Mouse (Mus musculus) thymus, postnatal 10 days (tissue): ENCODE measurements around the gene Actl11.

Experiments
- DNase-seq, 2 experiments: peaks; one replicate each; pipeline ENCODE4 v3.0.0; 2021; ENCODE audit warnings: low spot score in 2 of 2

The Actl11 gene

DNA sequence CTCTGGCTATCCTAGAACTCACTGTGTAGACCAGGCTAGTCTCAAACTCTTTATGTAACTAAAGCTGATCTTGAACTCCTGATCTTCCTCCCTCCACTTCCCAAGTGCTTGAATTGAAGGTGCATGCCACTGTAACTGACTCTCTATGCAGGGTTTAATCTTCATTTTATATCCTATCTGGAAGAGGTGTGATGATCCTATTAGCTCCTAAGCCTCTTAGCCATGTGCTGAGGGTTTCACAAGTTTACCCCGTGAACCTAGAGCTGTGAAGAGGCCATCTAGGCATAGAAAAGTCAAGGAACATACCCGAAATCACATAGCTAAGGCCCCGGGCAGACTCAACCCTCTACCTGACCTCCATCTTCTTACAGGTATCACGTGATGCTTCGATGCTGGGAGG, 8.8 kb upstream of the Actl11 start:
- no peak for DNase-seq

DNA sequence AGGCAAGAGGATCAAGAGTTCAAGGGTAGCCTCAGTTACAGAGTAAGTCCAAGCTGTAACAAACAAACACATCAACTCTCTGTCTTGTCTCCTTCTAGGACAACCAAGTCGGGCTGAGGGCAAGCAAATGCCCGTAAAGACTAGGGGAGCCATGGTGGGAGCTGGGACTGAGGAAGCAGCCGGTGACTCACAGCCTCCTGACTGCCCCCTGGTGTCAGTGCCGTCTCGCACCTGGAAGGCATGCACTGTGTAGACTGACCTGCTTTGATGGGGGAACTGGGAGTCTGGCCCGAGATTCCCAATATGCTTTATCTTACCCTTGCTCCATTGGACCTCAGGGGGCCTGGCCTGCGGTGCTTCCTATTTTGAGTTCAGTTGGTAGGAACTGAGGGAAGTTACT, 5.2 kb upstream of the Actl11 start:
- DNase-seq: peak; percentile 31 to 69

DNA sequence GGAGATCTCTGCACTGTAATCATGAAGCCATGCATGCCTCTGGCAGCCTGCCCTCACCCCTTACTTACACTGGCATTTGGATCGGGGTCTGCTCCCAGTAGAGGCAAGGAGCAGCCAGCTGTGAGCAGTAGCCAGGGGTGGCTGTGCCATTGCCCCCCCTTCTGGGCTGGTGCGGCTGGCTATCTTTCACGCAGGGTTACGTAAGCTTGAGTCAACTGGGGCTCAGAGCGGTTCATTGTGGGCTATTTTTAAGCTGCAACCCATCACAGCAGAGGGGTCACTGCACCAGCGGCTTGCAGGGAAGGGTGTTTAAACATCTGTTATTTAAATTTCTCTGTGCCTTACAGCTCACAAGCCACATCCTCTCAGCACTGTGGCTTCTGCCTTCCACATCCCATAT, 4.3 kb upstream of the Actl11 start:
- DNase-seq: no peak

DNA sequence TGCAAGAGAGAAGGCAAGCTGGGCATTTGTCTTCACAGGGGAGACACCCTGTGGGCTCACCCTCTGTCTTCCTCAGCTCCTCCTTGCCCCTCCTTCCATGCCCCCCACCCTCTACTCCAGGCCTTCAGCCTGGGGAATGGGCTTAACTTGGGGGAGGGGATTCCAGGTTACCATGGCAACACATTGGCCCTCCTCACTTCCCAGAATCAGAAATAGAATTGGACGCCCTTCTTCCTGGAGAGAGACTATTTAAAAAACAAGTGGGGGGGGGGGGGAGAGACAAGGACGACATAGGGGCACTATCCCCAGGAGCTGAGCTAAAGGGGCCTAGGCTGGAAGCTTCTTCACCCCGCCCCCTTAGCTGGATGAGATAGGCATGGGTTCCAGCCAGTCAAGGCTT, 3.0 kb upstream of the Actl11 start:
- DNase-seq: no peak

DNA sequence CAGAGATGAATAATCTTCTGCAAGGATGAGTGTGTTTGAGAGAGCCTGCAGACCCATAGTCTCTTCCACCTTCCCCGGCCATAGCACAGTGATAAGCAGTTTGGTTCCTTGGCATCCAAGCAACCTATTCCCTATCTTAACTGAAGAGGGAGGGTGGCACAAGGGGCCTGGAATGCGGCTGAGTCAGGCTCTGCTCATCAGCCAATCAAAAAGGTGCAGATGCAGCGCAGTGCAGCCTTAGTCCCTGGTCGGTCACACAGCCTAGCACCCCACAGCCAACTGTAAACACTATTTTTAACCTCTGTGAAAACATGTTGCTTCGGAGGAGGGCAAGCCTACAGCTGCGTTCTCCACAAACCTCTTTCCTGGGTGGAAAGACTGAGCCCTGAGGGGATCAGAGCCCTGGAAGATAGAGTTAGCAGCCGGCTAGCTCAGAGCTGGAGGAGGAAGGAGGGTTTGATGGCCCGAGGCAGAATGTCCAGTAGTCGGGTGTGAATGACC, 1.3 kb upstream of the Actl11 start:
- no peak for DNase-seq

DNA sequence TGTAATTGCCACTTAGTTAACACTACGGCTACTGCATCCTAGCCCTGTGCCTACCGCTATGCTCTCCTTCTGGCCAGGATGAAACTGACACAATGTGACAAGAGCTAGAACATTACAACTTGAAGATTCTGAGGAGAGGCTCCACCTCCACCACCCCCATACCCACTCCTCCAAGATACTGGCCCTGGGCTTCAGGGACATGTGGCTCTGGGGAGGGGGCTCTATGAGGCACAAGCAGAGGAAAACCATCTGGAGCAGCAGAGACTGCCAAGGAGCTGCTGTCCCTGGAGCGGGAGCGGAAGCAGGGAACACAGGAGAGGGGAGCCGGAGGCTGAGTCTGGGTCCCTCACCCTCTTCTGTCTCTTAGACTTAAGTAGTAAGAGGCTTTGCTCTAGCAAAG, 520 bp upstream of the Actl11 start:
- no peak for DNase-seq

DNA sequence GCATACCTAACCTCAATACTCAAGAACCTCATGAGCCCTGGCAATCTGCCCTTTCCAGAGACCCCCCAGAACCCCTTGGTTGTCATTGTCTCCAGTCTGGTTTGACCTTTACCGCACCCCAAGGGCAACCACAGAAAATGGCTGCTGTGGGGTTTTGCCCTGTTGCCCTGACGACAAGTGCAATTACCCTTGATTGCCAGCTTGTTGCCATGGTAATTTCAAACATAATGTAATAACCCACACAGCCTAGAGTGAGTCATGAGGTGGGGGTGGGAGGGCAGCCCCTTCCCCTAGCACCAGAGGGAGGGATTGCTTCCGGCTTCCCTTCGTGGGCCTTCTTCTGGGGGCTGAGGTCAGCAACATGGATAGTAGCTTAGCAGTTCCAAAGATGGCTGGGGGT, 4.0 kb downstream of the Actl11 start:
- DNase-seq: no peak

DNA sequence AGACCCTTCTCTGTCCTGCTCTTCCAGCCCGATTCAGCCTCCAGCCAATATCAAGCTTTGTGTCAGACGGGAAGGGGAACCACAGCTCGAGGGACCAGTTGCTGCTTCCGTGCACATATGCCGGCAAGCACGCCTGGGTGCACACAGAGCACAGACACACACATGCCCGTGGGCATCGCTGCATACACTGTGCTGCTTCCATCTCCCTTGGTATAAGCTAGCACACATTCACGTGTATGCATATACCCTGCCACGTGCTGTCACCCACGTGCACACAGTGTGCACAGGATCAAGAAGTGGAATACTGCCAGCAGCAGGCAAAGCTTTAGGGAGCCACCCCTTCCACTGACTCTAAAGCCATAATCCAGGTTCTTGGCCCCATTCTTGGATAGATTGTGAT, 5.9 kb downstream of the Actl11 start:
- DNase-seq: no peak

DNA sequence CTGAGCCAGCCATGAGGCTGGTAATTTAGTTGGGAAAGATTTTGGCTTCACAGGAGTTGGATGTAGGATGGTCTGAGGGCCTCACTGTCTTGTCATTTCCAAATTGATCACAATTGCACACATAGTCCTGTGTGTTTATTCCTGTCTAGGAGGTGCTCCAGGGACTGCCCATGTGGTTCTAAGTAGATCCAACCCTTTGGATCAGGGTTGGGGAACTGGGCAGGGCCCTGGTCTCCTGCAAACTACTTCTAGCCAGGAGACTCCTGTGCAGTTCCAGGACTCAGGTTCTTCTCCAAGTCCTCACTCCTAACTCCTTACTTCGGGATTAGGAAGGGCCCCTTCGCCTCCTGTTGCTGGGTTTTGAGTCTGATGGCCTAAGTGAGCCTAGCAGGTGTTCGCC, 7.1 kb downstream of the Actl11 start, which contains the start of gene Camkv:
TSS of gene Camkv (plus strand) at position 301 of the 400 bp plus-strand sequence.
- no peak for DNase-seq

DNA sequence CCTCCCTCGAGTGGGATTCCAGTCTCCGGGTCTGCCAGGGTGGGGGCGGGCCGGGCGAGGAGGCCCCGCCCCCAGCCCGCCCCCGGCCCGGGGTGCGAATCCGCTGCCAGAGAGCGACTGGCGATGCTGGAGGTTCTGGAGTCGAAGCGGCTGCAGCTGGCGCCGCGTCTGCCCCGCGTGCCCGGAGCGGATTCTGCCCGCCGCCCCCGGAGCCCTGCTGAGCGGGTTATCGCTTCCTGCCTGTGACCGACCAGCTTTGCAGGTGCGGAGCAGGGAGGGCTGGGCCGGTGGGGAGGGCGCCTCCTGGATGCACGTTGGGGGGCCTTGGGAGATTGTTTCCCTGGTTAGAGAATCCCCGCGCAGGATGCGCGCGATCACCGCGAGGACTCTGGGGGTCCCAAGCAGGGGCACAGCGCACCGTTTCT, 7.5 kb downstream of the Actl11 start:
- peak; percentile 81 for DNase-seq

DNA sequence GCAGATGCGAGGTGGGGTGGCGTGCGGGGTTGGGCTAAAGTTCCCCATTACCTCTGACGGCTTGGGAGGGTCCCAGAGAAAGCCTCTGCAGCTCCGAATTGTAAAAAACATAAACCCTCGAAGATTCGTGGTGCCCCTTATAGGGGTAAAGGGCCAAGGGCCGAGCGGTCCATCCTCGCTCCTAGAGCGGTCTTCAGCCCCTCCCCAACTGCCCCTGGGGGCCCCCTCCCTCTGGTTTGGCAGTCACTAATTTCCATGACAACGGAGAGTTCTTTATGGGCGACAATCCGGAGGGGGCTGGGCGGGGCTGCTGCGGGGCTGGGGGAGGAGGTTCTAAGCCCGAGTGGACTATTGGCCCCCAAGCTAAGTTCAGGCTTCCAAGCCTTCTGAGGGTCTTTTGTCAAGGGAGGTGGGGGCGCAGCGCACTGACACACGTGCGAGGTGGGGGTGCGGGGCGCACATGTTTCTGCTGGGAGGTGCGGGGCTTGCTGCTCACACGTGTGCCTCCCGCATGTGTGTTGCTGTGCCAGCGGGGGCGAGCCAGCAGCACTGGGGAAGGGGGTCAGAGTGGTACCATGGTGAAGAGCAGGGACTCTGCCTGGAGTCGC, 8.1 kb downstream of the Actl11 start:
- DNase-seq: peak; percentile 20 to 30

DNA sequence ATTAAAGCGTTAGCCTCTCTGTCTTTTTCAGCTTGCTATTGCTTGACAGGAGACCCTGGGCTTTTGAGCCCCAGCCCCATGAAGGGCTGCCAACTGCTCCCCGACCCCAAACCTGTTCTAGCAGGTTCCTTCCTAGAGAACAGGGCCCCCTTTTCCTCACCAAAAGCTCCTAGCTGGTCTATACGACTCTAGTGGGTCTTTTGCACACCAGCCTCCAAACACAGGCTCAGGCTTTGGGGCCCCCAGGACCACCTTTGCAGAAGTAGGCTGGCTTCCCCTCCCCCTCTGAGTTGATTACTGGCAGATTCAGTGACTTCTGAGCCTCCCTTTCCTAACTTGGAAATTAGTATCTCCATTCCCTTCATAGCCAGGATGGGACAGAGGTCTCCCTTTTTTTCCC, 8.6 kb downstream of the Actl11 start:
- no peak for DNase-seq

DNA sequence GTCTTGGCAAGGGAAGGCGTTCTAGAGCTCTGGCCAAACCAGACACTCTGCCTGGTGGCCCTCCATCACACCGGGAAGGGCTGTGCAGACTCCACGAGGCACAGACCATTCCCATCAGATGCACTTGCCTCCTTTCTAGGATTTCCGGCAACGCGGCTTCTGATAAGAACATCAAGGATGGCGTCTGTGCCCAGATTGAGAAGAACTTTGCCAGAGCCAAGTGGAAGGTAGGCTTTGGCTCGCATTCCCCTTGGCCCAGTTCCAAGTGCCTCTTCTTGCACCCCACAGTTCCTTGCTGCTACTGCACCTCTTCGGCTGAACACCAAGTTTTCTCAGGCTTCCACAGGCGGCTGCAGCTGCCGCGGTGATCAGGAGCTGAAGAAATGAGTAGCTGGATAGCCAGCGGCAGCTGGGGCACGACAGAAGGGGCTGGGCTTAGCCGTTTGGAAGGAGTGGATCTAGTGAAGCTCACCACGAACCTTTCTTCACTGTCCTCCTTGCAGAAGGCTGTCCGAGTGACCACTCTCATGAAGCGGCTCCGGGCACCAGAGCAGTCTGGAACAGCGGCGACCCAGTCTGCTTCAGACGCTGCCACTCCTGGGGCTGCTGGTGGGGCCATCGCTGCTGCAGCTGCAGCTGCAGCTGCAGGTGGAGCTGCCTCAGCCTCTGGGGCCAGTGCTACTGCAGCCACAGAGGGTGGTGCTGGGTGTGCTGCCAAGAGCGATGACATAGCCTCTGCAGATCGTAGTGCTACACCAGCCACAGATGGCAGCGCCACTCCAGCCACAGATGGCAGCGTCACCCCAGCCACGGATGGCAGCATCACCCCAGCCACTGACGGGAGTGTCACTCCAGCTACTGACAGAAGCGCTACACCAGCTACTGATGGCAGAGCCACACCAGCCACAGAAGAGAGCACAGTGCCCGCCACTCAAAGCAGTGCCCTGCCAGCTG, 19.2 kb downstream of the Actl11 start:
- no peak for DNase-seq

DNA sequence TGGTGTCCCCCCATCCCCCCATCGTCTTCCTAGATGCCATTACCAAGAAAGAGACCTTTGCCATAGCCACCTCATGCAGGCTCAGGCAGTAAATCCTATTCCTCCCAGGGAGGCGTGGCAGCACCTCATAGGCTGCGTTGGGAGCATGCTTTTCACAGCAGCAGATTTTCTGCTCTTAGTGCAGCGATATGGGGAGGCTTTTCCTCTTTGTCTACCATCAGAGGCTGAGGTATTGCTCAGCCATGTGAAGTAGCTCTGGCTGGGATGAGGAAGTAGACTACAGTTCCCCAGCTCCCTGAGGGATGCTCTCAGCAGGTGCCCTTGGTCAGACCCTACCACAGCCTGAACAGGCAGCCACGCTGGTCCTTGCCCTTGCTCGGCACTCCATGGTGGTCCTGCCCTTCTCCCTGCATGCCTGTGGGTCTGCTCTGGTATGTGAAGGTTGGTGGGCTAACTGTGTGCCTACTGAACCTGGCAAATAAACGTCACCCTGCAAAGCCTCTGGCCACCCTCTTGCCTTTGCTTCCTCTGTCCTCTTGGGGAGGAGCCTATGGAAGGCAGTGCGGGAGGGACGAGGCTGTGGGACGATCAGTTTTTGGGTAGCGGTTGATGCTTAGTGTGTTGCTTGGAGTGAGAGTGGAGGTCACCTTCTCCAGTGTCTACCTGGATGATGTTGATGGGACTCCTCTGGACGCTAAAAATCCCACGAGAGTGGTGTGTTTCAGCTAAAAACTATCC, 21.1 kb downstream of the Actl11 start:
- DNase-seq: no peak

DNA sequence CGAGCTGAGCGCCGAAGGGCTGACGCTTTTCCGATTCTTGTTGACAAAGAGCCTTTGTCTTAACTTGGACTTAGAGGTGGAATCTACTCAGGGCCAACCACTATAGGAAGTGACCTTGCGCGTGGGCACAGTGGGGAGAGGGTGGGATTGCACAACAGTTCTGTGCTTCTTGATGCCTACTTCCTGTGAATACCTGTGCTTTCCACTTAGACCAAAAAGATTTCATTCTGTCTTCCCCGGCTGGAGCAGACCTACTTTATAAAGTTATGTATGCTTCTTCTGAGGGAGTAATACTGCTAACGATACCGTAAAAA, 21.6 kb downstream of the Actl11 start, which contains the start of gene Traip:
TSS of gene Traip (plus strand) at position 215 of the 314 bp plus-strand sequence.
- no peak for DNase-seq

DNA sequence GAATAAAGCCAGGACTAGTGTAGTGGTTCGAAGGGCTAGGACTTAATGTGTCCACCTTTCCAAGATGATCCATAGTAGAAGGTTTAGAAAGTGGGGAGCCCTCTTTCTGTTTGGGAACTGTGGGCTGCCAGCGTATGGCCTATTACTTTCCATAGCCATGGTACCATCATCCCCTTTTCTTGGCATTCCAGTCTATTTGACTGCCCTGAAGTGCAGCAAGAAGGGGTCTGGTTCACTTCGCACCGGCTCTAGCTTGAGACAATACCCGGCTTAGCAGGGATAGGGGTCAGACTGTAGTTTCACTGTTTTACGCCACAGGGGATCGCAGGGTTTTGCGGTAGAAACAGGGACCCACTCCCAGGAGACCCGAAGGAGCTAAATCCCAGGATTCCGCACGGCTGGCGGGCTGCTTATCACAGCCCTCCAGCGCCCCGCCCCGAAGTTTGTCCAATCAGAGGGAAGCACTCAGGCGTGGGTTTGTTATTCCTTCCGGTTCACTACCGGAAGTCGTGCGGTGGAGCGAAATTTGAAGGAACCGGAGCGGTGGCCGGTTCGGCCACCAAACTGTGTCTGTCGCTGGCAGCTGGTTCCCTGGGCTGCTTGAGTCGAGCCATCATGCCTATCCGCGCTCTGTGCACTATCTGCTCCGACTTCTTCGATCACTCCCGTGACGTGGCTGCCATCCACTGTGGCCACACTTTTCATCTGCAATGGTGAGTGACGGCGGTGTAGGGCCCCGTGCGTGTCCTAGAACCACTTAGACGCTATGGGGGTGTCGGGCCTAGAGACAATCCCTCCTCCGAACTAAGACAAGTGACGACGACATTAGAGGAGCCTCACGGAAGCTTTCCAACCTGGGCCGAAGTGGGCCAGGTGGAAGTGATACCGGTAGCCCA, 22.4 kb downstream of the Actl11 start:
- peak; percentile 77 to 84 for DNase-seq

DNA sequence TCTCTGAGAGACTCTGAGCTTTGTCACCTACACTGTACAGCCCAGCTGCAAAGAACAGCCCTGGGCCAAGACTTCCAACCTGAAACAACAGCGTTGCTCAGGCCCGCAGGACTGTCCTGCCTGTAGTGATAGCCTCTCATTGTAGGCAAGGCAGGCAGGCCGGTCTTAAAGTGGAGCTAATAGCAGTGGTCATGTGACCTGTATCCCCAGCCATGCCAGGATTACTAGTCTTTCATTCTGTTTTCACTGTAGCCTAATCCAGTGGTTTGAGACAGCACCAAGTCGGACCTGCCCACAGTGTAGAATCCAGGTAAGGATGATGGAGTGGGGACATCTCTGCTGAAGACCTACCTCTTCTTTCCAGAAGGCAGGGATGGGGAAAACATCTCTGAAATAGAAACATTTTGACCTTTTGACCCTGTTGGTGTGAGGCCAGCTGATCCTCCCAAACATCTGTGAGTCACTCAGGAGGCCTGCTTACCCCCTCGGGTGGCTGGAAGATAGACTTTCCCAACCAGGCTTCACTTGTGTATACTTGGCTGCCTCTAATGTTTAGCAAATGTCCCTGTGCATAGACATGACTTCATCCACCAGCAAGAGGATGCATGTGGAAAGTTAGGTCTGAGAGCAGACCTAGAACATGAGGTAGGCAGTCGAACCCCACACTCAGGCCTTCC, 27.5 kb downstream of the Actl11 start:
- DNase-seq: no peak

DNA sequence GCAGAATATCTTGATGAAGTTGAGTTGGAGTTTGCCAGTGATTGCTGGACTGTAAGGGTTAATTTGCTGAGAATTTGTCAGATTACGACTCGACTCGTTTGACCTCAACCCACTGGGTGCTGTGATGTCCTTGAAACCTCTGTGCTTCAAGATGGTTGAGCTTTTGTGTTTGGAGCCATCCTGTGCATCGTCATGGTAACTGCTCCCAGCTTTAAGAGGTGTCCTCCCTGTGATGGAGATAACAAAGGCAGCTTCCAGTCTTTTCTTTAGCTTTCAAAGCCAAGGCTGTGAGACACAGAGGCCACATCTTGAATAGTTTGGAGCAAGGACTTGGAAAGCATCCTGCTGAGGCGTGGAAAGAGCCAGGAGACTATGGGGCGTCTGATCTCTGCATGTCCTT, 28.9 kb downstream of the Actl11 start:
- no peak for DNase-seq

DNA sequence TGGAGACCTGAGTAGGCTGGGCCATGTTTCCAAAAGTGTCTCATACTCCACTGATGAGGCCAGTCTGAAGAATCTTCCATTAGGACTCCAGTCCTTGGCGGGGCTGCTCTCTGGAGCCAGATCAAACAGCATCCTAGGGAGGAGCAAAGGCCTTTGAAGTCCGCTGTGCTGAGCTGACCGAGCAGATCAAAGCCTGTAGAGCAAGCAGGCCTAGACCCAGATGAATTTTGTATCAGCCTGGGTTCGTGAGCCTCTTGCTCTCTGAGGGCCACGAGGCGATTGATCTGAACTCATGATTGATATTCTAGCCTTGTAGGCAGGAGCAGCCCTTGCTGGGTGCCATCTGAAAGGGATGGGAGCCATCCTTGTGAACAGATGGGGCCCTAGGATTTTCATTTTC, 31.6 kb downstream of the Actl11 start:
- no peak for DNase-seq

DNA sequence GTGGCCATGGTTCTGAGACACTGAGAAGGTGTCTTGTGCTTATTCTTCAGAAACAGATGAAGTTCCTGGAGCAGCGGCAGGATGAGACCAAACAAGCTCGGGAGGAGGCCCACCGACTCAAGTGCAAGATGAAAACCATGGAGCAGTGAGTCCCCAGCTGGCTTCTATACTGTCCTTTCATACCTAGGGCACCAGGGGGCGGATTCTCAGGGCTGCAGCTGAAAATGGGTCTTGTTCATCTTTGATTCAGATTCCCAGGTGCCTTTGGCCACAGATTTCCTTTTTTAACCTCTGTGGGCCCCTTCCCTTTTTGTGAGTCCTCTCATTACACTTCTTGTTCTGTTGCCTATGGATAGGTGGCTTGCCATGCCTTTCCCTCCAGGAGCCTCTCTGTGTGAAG, 32.7 kb downstream of the Actl11 start:
- no peak for DNase-seq

DNA sequence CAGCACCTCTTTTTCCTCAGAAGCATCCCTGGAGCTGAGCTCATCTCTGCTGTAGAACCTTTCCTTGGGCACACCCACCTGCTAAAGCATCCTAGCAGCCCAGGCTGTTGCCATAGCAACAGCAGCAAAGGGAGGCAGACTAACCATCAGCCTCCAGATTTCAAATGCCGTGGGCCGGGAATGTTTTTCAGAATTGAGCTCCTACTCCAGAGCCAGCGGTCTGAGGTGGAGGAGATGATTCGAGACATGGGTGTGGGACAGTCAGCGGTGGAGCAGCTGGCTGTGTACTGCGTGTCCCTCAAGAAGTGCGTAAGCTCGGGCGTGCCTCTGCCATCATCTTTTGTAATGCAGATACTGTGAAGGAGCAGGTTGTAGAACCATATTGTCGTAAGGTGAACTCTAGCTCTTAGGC, 33.1 kb downstream of the Actl11 start:
- DNase-seq: no peak
